Mouse (Mus musculus) T-helper 2 cell (primary cell): ENCODE measurements around the gene Ttn.

Source experiments
- in situ Hi-C: fragments of 300-600 bp; cut with MboI, MseI; formaldehyde crosslinking; loops from one replicate; pipeline ENCODE4 v1.15.1; 2025; ENCODE audit warnings: high pct_unique_total_duplicates

Ttn gene

GRCm38 (mm10) chr2:76667200-76667599, 315.1 kb downstream of the Ttn start:
- in situ Hi-C loops = no loop called here

DNA sequence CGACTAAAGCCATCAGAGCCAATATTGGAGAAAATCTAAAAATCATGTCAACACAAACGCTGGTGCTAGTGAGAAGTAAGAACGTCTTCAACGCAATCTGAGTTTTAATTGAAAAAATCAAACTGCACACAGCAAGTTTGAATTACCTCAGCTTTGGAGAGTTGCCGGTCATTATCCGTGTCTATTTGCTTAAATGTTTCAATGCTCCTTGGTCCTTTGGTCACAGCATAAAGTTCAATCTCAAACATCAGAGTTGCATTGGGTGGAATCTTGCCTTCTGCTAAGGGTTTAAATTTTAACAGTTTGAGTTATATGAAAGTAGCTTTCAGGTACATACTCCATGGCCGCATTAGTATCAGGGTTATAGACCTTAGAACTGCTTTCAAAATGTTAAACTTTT, 316.8 kb downstream of the Ttn start:
- in situ Hi-C loops = no loop called here

- in situ Hi-C loops = no loop called here
These were observed 322.9 kb downstream of the Ttn start for GRCm38 (mm10) chr2:76659419-76659818.

- in situ Hi-C loops = no loop called here
These were observed 323.8 kb downstream of the Ttn start for GRCm38 (mm10) chr2:76658551-76658950.

GRCm38 (mm10) chr2:76655982-76656381, 326.4 kb downstream of the Ttn start:
- in situ Hi-C loops = no loop called here

- in situ Hi-C loops = no loop called here
These were observed 326.9 kb downstream of the Ttn start for GRCm38 (mm10) chr2:76655444-76655843.

DNA sequence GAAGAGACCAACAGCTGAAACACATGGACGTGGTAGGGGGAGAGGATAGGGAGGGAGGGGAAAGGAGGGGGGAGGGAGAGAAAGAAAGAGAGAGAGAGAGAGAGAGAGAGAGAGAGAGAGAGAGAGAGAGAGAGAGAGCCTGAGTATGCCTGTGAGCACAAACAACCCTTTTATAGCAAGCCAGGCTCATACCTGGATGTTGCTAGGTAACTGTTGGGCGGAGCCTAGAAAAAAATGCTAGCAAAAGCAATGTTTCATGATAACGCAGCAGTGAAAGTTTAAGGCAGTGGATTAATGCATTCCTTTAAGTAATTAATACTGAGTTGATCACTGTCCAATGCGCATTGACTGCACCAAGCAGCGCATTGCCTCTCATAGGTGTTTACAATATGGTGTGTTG, 327.7 kb downstream of the Ttn start:
- in situ Hi-C loops = no loop called here
